Mouse (Mus musculus) heart, embryonic 16.5 days (tissue): ENCODE results near the gene Tmem235. TPM values are rescaled to one million over a fixed set of nuclear protein-coding genes. Genes with fewer than 3 reads are reported as not detected.

Source experiments
- ATAC-seq: fragments of 200-750 bp; cut with Nextera tagmentation; replicated peaks from 2 replicates; pipeline ENCODE4 v1.8.0; 2017; ENCODE audit warnings: moderate number of reproducible peaks; ENCODE audit not compliant: insufficient read depth, low FRiP score; ENCODE audit errors: extremely low read depth
- H3K27ac ChIP-seq: fragments of 300-500 bp; sonication (generic); 2 replicates; pipeline ENCODE4 v1.5.1; 2014; ENCODE audit warnings: mild to moderate bottlenecking, low read length, control low read depth, moderate library complexity
- H3K27me3 ChIP-seq: fragments of 300-500 bp; sonication (generic); 2 replicates; pipeline ENCODE4 v1.6.1; 2014; ENCODE audit warnings: low read length, mixed read lengths; ENCODE audit not compliant: control insufficient read depth, insufficient read depth
- H3K36me3 ChIP-seq: fragments of 300-500 bp; sonication (generic); 2 replicates; pipeline ENCODE4 v1.6.1; 2014; ENCODE audit not compliant: control insufficient read depth, insufficient read depth
- H3K4me1 ChIP-seq: fragments of 300-500 bp; sonication (generic); 2 replicates; pipeline ENCODE4 v1.6.1; 2014; ENCODE audit warnings: low read length, mixed read lengths; ENCODE audit not compliant: control insufficient read depth, insufficient read depth
- H3K4me2 ChIP-seq: fragments of 300-500 bp; sonication (generic); 2 replicates; pipeline ENCODE4 v1.6.1; 2014; ENCODE audit warnings: low read depth, mild to moderate bottlenecking, control low read depth, low read length
- H3K4me3 ChIP-seq: fragments of 300-500 bp; sonication (generic); 2 replicates; pipeline ENCODE4 v1.5.1; 2014; ENCODE audit warnings: mild to moderate bottlenecking, control low read depth, low read length
- H3K9ac ChIP-seq: fragments of 300-500 bp; sonication (generic); 2 replicates; pipeline ENCODE4 v1.6.1; 2014; ENCODE audit warnings: low read length, control low read depth
- H3K9me3 ChIP-seq: fragments of 300-500 bp; sonication (generic); replicated peaks from 2 replicates; pipeline ENCODE4 v1.6.1; 2016; ENCODE audit warnings: low read length; ENCODE audit not compliant: control insufficient read depth
- WGBS: fragments of 180-500 bp; shearing (Covaris S2); extraction: QIAGEN DNeasy Blood & Tissue Kit; methylation state at CpG from one replicate; pipeline ENCODE4 v1.1.7; 2014; 5-methylcytosine and 5-hydroxymethylcytosine counted together
- polyA plus RNA-seq: library from polyadenylated mRNA; unstranded; fragments of >200 nt; fragmentation: Nextera tagmentation; extraction: Ambion mirVana; gene quantifications from 2 replicates; pipeline ENCODE4 v1.2.1, GENCODE M21; 2015

Gene Tmem235
- polyA plus RNA-seq, 1 experiment from 2014 or later: not detected

- 64% methylated on average over 12 of the region's 12 CpGs for WGBS
These were observed 11.5 kb downstream of the Tmem235 start for GRCm38 (mm10) chr11:117871911-117872584.

DNA sequence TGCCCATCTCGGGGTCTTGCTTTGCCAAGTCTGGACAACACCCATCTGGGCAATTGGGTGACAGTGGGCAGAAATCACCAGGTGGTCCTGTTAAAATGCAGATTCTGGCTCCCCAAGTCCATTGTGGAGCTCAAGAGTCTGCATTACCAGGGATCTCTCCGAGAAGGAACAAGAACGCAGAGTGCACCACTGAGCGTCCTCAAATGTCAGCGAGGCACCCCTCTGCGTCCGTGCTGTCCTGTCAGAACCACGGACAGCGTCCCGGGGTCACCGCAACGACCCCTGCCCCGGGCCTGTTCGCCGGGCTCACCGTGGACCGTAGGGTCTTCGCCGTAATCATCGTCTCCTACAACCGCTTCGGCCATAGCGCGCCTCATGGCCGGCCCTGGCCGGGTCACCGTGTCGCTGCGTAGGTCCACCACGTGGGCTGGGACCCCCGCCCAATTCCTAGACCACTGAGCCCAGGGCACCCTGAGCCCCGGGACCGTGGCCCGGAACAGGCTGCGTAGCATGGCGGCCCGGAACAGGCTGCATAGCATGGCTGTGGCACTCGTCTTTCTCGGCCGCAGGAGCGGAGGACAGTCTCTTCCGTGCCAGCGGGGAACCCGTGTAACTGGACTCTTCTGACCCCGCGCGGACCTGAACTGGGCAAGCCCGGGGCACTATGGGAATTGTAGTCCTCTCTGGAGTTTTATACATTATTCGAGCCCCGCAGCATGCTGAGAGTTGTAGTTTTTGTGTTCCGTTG lies 12.5 kb downstream of the Tmem235 start, which contains the start of gene Tha1:
Tha1 (minus strand) TSS at position 621 of the 748 bp plus-strand sequence.
- peak within 1 kb of the TSS; percentile 79 for H3K4me3 ChIP-seq
- peak; percentile 72 for ATAC-seq
- 2% methylated on average over 51 of the region's 51 CpGs for WGBS
- H3K9me3 ChIP-seq: no peaks in the 10 kb centered on the region
- H3K27ac ChIP-seq: peak within 1 kb of the TSS; percentile 76
- H3K27me3 ChIP-seq: no peaks in the 10 kb centered on the region
- H3K4me1 ChIP-seq: peaks cover 23% of the 10 kb centered on the region
- H3K36me3 ChIP-seq: no peaks in the 10 kb centered on the region
- H3K9ac ChIP-seq: peak within 1 kb of the TSS; percentile 86
- H3K4me2 ChIP-seq: peak within 1 kb of the TSS; percentile 97

More at GRCm38 (mm10) chr11:117871911-117872584, 11.5 kb downstream of the Tmem235 start:
- Histone ChIP-seq H3K36me3 (no peaks in the 10 kb centered on the region), H3K27ac (peak overlapping the region; percentile 76), H3K4me2 (peak overlapping the region; percentile 97), H3K4me1 (peaks cover 19% of the 10 kb centered on the region), H3K4me3 (no peak overlapping the region), H3K9ac (no peak overlapping the region), H3K27me3 (no peaks in the 10 kb centered on the region), H3K9me3 (no peaks in the 10 kb centered on the region)
- ATAC-seq: peak; percentile 34

- H3K9me3 ChIP-seq: no peaks in the 10 kb centered on the region
- no peak overlapping the region for H3K4me2 ChIP-seq
- WGBS: 62% methylated on average over 4 of the region's 4 CpGs
- H3K27ac ChIP-seq: no peak overlapping the region
- H3K4me1 ChIP-seq: peaks cover 34% of the 10 kb centered on the region
- H3K27me3 ChIP-seq: no peaks in the 10 kb centered on the region
- H3K4me3 ChIP-seq: no peak overlapping the region
- H3K9ac ChIP-seq: no peak overlapping the region
- H3K36me3 ChIP-seq: no peaks in the 10 kb centered on the region
- ATAC-seq: no peak
These were observed 13.9 kb downstream of the Tmem235 start for GRCm38 (mm10) chr11:117874419-117874818.

GRCm38 (mm10) chr11:117875681-117876080 lies 15.1 kb downstream of the Tmem235 start:
- Histone ChIP-seq H3K27me3 (no peaks in the 10 kb centered on the region), H3K4me2 (no peak overlapping the region; the same call in 1 of the 2 replicates), H3K9me3 (no peaks in the 10 kb centered on the region), H3K4me3 (no peak overlapping the region), H3K27ac (peak overlapping the region; percentile 54; the same call in 1 of the 2 replicates), H3K9ac (peak overlapping the region; percentile 28), H3K36me3 (no peaks in the 10 kb centered on the region), H3K4me1 (peaks cover 34% of the 10 kb centered on the region)
- 0 out of 2 replicates have a peak, but pooled peaks have one; percentile 2 for ATAC-seq
- WGBS: 16% methylated on average over 6 of the region's 6 CpGs

GRCm38 (mm10) chr11:117877917-117878745 lies 17.6 kb downstream of the Tmem235 start:
- Histone ChIP-seq H3K4me1 (peaks cover 51% of the 10 kb centered on the region), H3K36me3 (no peaks in the 10 kb centered on the region), H3K4me3 (peak overlapping the region; percentile 17), H3K4me2 (peak overlapping the region; percentile 57), H3K27me3 (no peaks in the 10 kb centered on the region), H3K27ac (peak overlapping the region; percentile 50), H3K9ac (peak overlapping the region; percentile 65), H3K9me3 (no peaks in the 10 kb centered on the region)
- ATAC-seq: peak; percentile 70
- WGBS: 10% methylated on average over 13 of the region's 13 CpGs

GRCm38 (mm10) chr11:117878892-117879291 lies 18.3 kb downstream of the Tmem235 start:
- H3K4me1 ChIP-seq: peaks cover 48% of the 10 kb centered on the region
- no peak for ATAC-seq
- peak overlapping the region; percentile 50 for H3K27ac ChIP-seq

GRCm38 (mm10) chr11:117879676-117880075 lies 19.1 kb downstream of the Tmem235 start:
- Histone ChIP-seq H3K27me3 (no peaks in the 10 kb centered on the region), H3K9me3 (no peaks in the 10 kb centered on the region), H3K27ac (no peak overlapping the region), H3K4me2 (no peak overlapping the region), H3K9ac (no peak overlapping the region), H3K36me3 (no peaks in the 10 kb centered on the region), H3K4me3 (no peak overlapping the region), H3K4me1 (peaks cover 48% of the 10 kb centered on the region)
- 83% methylated on average over 6 of the region's 6 CpGs for WGBS
- no peak for ATAC-seq

More at GRCm38 (mm10) chr11:117878892-117879291, 18.3 kb downstream of the Tmem235 start:
- H3K27me3 ChIP-seq: no peaks in the 10 kb centered on the region
- H3K36me3 ChIP-seq: no peaks in the 10 kb centered on the region
- no peaks in the 10 kb centered on the region for H3K9me3 ChIP-seq
- peak overlapping the region; percentile 17; the same call in 1 of the 2 replicates for H3K4me3 ChIP-seq
- H3K9ac ChIP-seq: peak overlapping the region; percentile 65
- peak overlapping the region; percentile 57 for H3K4me2 ChIP-seq
- WGBS: 34% methylated on average over 8 of the region's 8 CpGs

- Histone ChIP-seq H3K27ac (no peak overlapping the region), H3K4me1 (peaks cover 43% of the 10 kb centered on the region), H3K4me2 (no peak overlapping the region), H3K36me3 (no peaks in the 10 kb centered on the region), H3K4me3 (no peak overlapping the region), H3K9ac (no peak overlapping the region), H3K27me3 (no peaks in the 10 kb centered on the region), H3K9me3 (no peaks in the 10 kb centered on the region)
- WGBS: 82% methylated on average over 9 of the region's 9 CpGs
- no peak for ATAC-seq
These were observed 19.9 kb downstream of the Tmem235 start for GRCm38 (mm10) chr11:117880336-117880976.
